Mouse (Mus musculus): Measurements from ENCODE around the gene Ptpn7.

The Ptpn7 gene

GRCm38 (mm10) chr1:135128986-135129385, 3.5 kb upstream of the Ptpn7 start:
- DNase-seq (ENCODE audit: low spot score in 2 of 2), result no peak

- no peak for DNase-seq (ENCODE audit: low spot score in 2 of 2)
Observed at GRCm38 (mm10) chr1:135129543-135130183, 2.8 kb upstream of the Ptpn7 start.

GRCm38 (mm10) chr1:135130376-135131018, 2.0 kb upstream of the Ptpn7 start:
- no peak for DNase-seq (ENCODE audit: low spot score in 2 of 2)

- no peak for DNase-seq (ENCODE audit: low spot score in 2 of 2)
Observed at GRCm38 (mm10) chr1:135131034-135131433, 1.5 kb upstream of the Ptpn7 start.

GRCm38 (mm10) chr1:135131560-135131959, 940 bp upstream of the Ptpn7 start:
- no peak for DNase-seq (ENCODE audit: low spot score in 2 of 2)

GRCm38 (mm10) chr1:135132893-135133369, 431 bp downstream of the Ptpn7 start:
- DNase-seq (ENCODE audit: low spot score in 2 of 2), result no peak

- DNase-seq (ENCODE audit: low spot score in 2 of 2), result no peak
Observed at GRCm38 (mm10) chr1:135133678-135134435, 1.4 kb downstream of the Ptpn7 start.

GRCm38 (mm10) chr1:135135111-135135787, 2.7 kb downstream of the Ptpn7 start:
- DNase-seq (ENCODE audit: low spot score in 2 of 2), result no peak

GRCm38 (mm10) chr1:135136500-135136899, 4.0 kb downstream of the Ptpn7 start:
- peak; percentile 55 to 77 for DNase-seq (ENCODE audit: low spot score in 2 of 2)

GRCm38 (mm10) chr1:135139906-135140305, 7.4 kb downstream of the Ptpn7 start:
- DNase-seq (ENCODE audit: low spot score in 2 of 2), result no peak

GRCm38 (mm10) chr1:135142452-135142851, 10.0 kb downstream of the Ptpn7 start:
- no peak for DNase-seq (ENCODE audit: low spot score in 2 of 2)

- DNase-seq (ENCODE audit: low spot score in 2 of 2), result no peak
Observed at GRCm38 (mm10) chr1:135143940-135144339, 11.4 kb downstream of the Ptpn7 start.

GRCm38 (mm10) chr1:135146077-135146945, 13.8 kb downstream of the Ptpn7 start, which contains the start of gene Arl8a:
Gene Arl8a (plus strand): TSS chr1:135146824.
- peak; percentile 69 to 84 for DNase-seq (ENCODE audit: low spot score in 2 of 2)

- DNase-seq (ENCODE audit: low spot score in 2 of 2), result peak; percentile 52 to 78
Observed at GRCm38 (mm10) chr1:135146946-135147701, 14.6 kb downstream of the Ptpn7 start.

- DNase-seq (ENCODE audit: low spot score in 2 of 2), result no peak
Observed at GRCm38 (mm10) chr1:135147702-135148058, 15.2 kb downstream of the Ptpn7 start.

- no peak for DNase-seq (ENCODE audit: low spot score in 2 of 2)
Observed at GRCm38 (mm10) chr1:135148476-135148875, 16.0 kb downstream of the Ptpn7 start.

GRCm38 (mm10) chr1:135148996-135149395, 16.5 kb downstream of the Ptpn7 start:
- DNase-seq (ENCODE audit: low spot score in 2 of 2), result no peak

GRCm38 (mm10) chr1:135154011-135154410, 21.5 kb downstream of the Ptpn7 start:
- DNase-seq (ENCODE audit: low spot score in 2 of 2), result no peak

GRCm38 (mm10) chr1:135154411-135154959, 22.0 kb downstream of the Ptpn7 start:
- DNase-seq (ENCODE audit: low spot score in 2 of 2), result peak in 1 of 2 experiments; percentile 81

GRCm38 (mm10) chr1:135156300-135156699, 23.8 kb downstream of the Ptpn7 start:
- no peak for DNase-seq (ENCODE audit: low spot score in 2 of 2)
